Mouse (Mus musculus): ENCODE results near the gene Usp36. TPM values are rescaled to one million over a fixed set of nuclear protein-coding genes. Genes with fewer than 3 reads are reported as not detected.

Usp36 gene
- polyA plus RNA-seq, 1 experiment = 19.0 TPM

GRCm38 (mm10) chr11:118254159-118254951 is 35.7 kb downstream of the Usp36 start:
- H3K4me3 ChIP-seq (replicated peaks; ENCODE audit: extremely low read depth, low read depth, low read length) = no peak overlapping the region
- peak; percentile 60 for DNase-seq
- peaks cover 15% of the 10 kb centered on the region for H3K4me1 ChIP-seq (ENCODE audit: control insufficient read depth, insufficient read depth, low read length)
- 17% methylated on average over 15 of the region's 15 CpGs for WGBS
- TF ChIP-seq POLR2A (IDR thresholded peaks at IDR 0.05; ENCODE audit: borderline replicate concordance, extremely low read depth, low read depth, low read length) (no peak), CTCF (IDR thresholded peaks at IDR 0.05; ENCODE audit: insufficient read depth, low read length) (no peak)

- DNase-seq = no peak
- H3K4me3 ChIP-seq (replicated peaks; ENCODE audit: extremely low read depth, low read depth, low read length) = no peak overlapping the region
- peaks cover 18% of the 10 kb centered on the region for H3K4me1 ChIP-seq (ENCODE audit: control insufficient read depth, insufficient read depth, low read length)
- no peak for TF ChIP-seq CTCF (IDR thresholded peaks at IDR 0.05; ENCODE audit: insufficient read depth, low read length)
- TF ChIP-seq POLR2A (IDR thresholded peaks at IDR 0.05; ENCODE audit: borderline replicate concordance, extremely low read depth, low read depth, low read length) = no peak
- WGBS = 74% methylated on average over 7 of the region's 7 CpGs
Observed at GRCm38 (mm10) chr11:118253447-118254158, 36.4 kb downstream of the Usp36 start.

DNA sequence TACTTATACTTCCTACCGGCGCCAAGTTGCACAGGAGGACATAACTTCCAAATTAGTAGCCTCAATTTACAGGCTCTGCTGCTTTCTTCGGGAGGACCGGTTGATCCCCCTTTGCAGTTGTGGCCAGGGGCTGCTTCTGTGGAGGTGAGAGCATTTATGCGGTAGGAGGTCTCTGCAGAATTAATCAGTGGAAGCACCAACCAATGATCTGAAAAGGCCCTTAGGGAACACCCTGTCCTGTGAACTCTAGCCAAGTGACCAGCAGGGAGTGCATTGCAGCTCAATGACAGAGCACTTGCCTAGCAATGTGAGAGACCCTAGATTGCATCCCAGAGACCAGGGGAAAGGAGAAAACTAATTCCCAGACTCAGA is 41.0 kb downstream of the Usp36 start:
- peaks cover 16% of the 10 kb centered on the region for H3K4me1 ChIP-seq (ENCODE audit: control insufficient read depth, insufficient read depth, low read length)
- no peak for DNase-seq
- H3K4me3 ChIP-seq (replicated peaks; ENCODE audit: extremely low read depth, low read depth, low read length) = peak overlapping the region; percentile 46
- TF ChIP-seq CTCF (IDR thresholded peaks at IDR 0.05; ENCODE audit: insufficient read depth, low read length) (no peak), POLR2A (IDR thresholded peaks at IDR 0.05; ENCODE audit: borderline replicate concordance, extremely low read depth, low read depth, low read length) (no peak)
- WGBS = 0% methylated on average over 5 of the region's 5 CpGs

DNA sequence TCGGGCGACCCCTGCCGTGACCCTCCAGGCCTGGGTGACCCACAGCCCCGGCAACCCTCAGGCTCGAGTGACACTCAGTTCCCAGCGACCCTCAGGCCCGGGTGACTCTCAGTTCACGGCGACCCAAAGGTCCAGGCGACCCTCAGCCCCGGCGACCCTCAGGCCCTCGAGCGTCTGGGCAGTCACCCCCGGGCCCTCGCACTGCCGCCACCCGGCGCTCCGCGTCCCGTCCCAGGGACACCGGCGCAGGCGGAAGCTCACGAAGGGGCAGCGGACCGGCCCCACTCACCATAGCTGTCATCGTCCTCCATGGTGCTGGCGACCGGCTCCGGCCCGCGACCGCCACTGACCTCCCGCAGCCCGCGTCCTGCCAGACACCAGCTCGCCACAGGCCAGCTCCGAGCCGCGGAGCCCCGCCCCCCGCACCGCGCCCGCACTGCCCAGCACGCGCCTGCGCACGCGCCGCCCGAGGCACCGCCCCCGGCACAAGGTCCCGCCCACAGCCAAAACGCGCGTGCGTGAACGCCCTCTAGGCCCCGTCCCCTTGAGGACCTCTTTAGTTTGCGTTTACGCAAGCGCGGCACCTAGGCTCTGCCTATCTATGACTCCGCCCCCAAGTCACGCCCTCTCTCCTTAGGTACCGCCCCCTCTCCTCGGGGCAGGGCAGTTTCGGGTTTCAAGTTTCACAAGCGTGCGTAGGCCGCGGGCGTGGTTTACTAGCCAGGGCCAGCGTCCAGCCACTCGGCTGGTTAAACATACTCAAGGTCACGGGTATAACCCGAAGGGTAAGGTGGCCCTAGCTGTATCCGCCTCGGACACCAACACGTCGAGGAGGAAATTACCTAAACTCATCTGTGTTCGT is 41.7 kb downstream of the Usp36 start, which contains the start of gene Cyth1:
TSS of gene Cyth1 (minus strand) at position 443 of the 862 bp plus-strand sequence.
- peak; percentile 84 for TF ChIP-seq POLR2A (IDR thresholded peaks at IDR 0.05; ENCODE audit: borderline replicate concordance, extremely low read depth, low read depth, low read length)
- TF ChIP-seq CTCF (IDR thresholded peaks at IDR 0.05; ENCODE audit: insufficient read depth, low read length) = no peak
- Histone ChIP-seq H3K4me1 (ENCODE audit: control insufficient read depth, insufficient read depth, low read length) (peaks cover 16% of the 10 kb centered on the region; the same call in 1 of the 2 replicates), H3K4me3 (replicated peaks; ENCODE audit: extremely low read depth, low read depth, low read length) (peak within 1 kb of the TSS; percentile 83)
- DNase-seq = peak; percentile 100
- WGBS = under 1% methylated on average over 86 of the region's 86 CpGs

DNA sequence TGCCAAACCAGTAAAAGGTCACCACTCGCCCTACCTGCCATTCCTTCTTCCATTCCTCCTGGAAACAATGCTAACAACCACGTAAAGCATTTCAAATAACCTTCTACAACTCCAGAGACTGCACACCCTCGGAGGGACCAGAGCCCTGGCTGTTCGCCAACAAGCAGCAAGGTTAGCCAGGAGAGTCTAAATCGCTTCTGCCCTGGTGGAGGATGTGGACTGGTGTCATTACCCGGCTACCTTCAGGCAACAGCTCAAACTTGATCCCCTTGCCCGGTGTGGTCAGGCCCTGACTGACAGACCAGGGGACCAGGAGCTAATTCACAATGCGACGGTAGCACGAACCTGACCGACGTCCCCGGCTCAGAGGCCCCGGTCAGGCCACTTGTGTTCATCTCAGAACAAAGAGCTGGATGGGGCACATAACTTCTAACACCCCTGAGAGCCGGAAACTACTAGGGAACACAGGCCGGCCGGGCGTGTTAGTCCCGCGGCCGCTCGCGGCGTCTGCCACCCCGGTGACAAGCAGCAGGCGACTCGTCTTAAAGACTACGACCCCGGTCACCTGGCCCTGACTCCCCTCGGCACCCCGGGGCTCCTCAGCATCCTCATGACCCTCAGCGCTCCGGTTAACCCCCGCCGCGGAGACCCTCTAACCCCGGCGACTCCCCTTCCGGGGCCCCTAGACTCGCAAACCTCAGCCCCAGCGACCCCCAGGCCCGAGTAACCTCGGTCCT is 42.5 kb downstream of the Usp36 start:
- peak; percentile 69 for DNase-seq
- H3K4me1 ChIP-seq (ENCODE audit: control insufficient read depth, insufficient read depth, low read length) = peaks cover 15% of the 10 kb centered on the region; the same call in 1 of the 2 replicates
- under 1% methylated on average over 43 of the region's 43 CpGs for WGBS
- H3K4me3 ChIP-seq (replicated peaks; ENCODE audit: extremely low read depth, low read depth, low read length) = peak overlapping the region; percentile 83
- TF ChIP-seq POLR2A (IDR thresholded peaks at IDR 0.05; ENCODE audit: borderline replicate concordance, extremely low read depth, low read depth, low read length) (peak; percentile 18; the same call in 1 of the 2 replicates), CTCF (IDR thresholded peaks at IDR 0.05; ENCODE audit: insufficient read depth, low read length) (no peak)

DNA sequence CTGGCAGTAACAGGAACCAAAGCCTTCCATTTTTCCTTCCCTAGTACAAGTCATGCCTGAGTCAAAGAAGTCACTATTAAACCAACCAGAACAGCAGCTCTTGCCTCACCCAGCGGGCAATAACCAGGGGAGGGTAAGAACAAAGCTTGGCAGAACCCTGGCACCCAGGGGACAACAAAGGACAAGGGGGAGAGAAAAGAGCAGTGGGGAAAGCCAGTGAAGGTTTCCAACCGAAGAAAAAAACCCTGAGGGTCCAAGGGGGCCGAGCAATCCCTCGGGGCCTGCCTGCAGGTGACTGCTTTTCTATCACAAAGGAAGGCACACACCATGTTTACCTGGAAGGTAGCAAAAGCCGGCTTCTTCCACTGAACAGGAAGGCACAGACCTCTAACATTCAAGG is 43.3 kb downstream of the Usp36 start:
- 27% methylated on average over 5 of the region's 5 CpGs for WGBS
- TF ChIP-seq CTCF (IDR thresholded peaks at IDR 0.05; ENCODE audit: insufficient read depth, low read length) (no peak), POLR2A (IDR thresholded peaks at IDR 0.05; ENCODE audit: borderline replicate concordance, extremely low read depth, low read depth, low read length) (no peak)
- Histone ChIP-seq H3K4me3 (replicated peaks; ENCODE audit: extremely low read depth, low read depth, low read length) (peak overlapping the region; percentile 3), H3K4me1 (ENCODE audit: control insufficient read depth, insufficient read depth, low read length) (peaks cover 17% of the 10 kb centered on the region; the same call in 1 of the 2 replicates)
- DNase-seq = no peak

DNA sequence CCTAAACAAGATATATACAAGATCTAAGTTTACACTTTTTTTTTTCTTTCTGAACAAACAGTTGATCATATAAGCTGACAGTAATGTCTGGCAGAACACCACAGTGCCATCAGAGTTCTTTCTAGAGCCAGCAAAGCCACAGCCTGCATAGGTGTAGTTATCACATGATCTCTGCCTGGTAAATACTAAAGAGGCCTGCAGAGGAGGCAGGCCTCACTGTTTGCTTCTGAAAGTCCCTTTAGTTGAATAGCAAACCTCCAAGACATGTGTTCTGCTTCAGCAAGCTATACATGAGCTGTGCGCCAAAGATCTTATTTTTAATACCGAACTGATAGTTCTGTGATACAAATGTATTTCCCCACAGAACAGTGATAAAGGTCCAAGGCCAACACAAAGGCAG is 44.9 kb downstream of the Usp36 start:
- DNase-seq = no peak
- Histone ChIP-seq H3K4me3 (replicated peaks; ENCODE audit: extremely low read depth, low read depth, low read length) (no peak overlapping the region), H3K4me1 (ENCODE audit: control insufficient read depth, insufficient read depth, low read length) (peaks cover 22% of the 10 kb centered on the region)
- WGBS = 84% methylated on average over 2 of the region's 2 CpGs
- no peak for TF ChIP-seq CTCF (IDR thresholded peaks at IDR 0.05; ENCODE audit: insufficient read depth, low read length)
- no peak for TF ChIP-seq POLR2A (IDR thresholded peaks at IDR 0.05; ENCODE audit: borderline replicate concordance, extremely low read depth, low read depth, low read length)

GRCm38 (mm10) chr11:118243627-118244261 is 46.3 kb downstream of the Usp36 start:
- H3K4me1 ChIP-seq (ENCODE audit: control insufficient read depth, insufficient read depth, low read length) = peaks cover 30% of the 10 kb centered on the region

More at GRCm38 (mm10) chr11:118243627-118244261, 46.3 kb downstream of the Usp36 start:
- no peak for TF ChIP-seq CTCF (IDR thresholded peaks at IDR 0.05; ENCODE audit: insufficient read depth, low read length)
- TF ChIP-seq POLR2A (IDR thresholded peaks at IDR 0.05; ENCODE audit: borderline replicate concordance, extremely low read depth, low read depth, low read length) = no peak
- 70% methylated on average over 6 of the region's 6 CpGs for WGBS
- DNase-seq = no peak
- no peak overlapping the region for H3K4me3 ChIP-seq (replicated peaks; ENCODE audit: extremely low read depth, low read depth, low read length)
